In the genomic region with DNA sequence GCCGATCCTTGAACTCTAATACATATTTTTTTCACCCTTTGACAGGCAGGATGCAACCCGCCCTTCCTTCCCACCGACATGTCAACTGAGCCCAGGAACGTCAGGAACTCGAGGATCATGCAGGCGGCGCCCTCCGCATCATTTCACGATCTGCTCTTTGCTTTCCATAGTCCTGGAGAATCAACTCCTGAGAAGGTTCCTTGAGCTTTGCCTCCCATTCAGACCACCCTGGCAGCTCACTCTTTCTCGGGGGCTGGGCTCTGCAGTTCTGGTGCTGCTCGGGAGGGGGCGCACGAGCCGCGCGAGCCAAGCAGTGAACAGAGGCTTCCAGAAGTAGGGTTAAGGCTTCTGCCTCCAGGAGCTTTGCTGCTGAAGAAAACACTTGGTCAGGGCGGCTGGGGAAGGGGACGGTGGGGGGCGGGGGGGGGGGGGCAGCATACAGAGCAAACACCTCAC, we compare ENCODE assay signal across 9 mouse cellular contexts. TPM values are rescaled to one million over a fixed set of nuclear protein-coding genes. Genes with fewer than 3 reads are reported as not detected.
DNase-seq lines count a peak whose midpoint lies in the region; ATAC-seq and TF ChIP-seq lines count a peak whose summit lies in the region.
"Had no signal": no experiment of that assay in that cellular context is flagged by ENCODE, and none has a peak within 500 bp of the region (broad histone marks: within the 10 kb centered on the region; RNA-seq: fewer than 3 reads in every experiment).

No protein-coding gene starts in this region.

- peak; percentile 26 for DNase-seq in G1E (ENCODE audit: low spot score)
- peak; percentile 10 for DNase-seq in cerebellum, adult 9-11 months
- DNase-seq in frontal cortex, postnatal 25 days (ENCODE audit: low spot score in 2 of 2): peak; percentile 56 to 70
- DNase-seq in layer of hippocampus, postnatal 25 days (ENCODE audit: extremely low spot score in 1 of 2, low spot score in 1 of 2): peak; percentile 67 to 83
- DNase-seq in lung, postnatal 14 days: peak; percentile 81
- peak; percentile 82 for DNase-seq in ovary, postnatal 36 days (ENCODE audit: low spot score)
- DNase-seq in thymus, postnatal 14 days: peak; percentile 85

- no peak overlapping the region for H3K9ac ChIP-seq in hindbrain, embryonic 12.5 days

- WGBS in hindbrain, embryonic 12.5 days: 8% methylated on average over 18 of the region's 19 CpGs

- ATAC-seq in G1E (ENCODE audit: extremely low read depth, insufficient number of reproducible peaks, low FRiP score, poor library complexity, severe bottlenecking): no peak
- ATAC-seq in hindbrain, embryonic 12.5 days (ENCODE audit: low FRiP score): peak; percentile 83

- H3K27ac ChIP-seq in hindbrain, embryonic 12.5 days: no peak overlapping the region

- H3K4me1 ChIP-seq in G1E (ENCODE audit: insufficient read depth, low read depth, low read length): peaks cover 3% of the 10 kb centered on the region; the same call in 1 of the 2 replicates
- H3K4me1 ChIP-seq in hindbrain, embryonic 12.5 days: peaks cover 6% of the 10 kb centered on the region; the same call in 1 of the 2 replicates

- peak; percentile 56 for TF ChIP-seq CTCF in G1E (IDR thresholded peaks at IDR 0.05; ENCODE audit: low read depth, low read length)

- no peak overlapping the region for H3K4me3 ChIP-seq in G1E (ENCODE audit: low read depth, low read length)
- peak overlapping the region; percentile 7; the same call in 1 of the 2 replicates for H3K4me3 ChIP-seq in hindbrain, embryonic 12.5 days

- H3K4me2 ChIP-seq in hindbrain, embryonic 12.5 days (replicated peaks): peak overlapping the region; percentile 43

- 0 out of 2 replicates have a peak, but pooled peaks cover 3% of the 10 kb centered on the region for H3K27me3 ChIP-seq in G1E (ENCODE audit: insufficient read depth, low read length)
- no peaks in the 10 kb centered on the region for H3K27me3 ChIP-seq in hindbrain, embryonic 12.5 days

- H3K36me3 ChIP-seq in G1E (replicated peaks): no peaks in the 10 kb centered on the region
- no peaks in the 10 kb centered on the region for H3K36me3 ChIP-seq in hindbrain, embryonic 12.5 days

- no peaks in the 10 kb centered on the region for H3K9me3 ChIP-seq in G1E (replicated peaks)
- no peaks in the 10 kb centered on the region for H3K9me3 ChIP-seq in hindbrain, embryonic 12.5 days (replicated peaks)

RNA-seq across cellular contexts. Expression of gene Msgn1, which starts 12.6 kb away (rescaled TPM):
- total RNA-seq in G1E (2014; fragmentation: Nextera tagmentation) (not detected in 2 replicates), G1E (2017) (not detected in 2 replicates)
- polyA plus RNA-seq in G1E (2012): not detected in 2 replicates
- not detected in 2 replicates for polyA plus RNA-seq in hindbrain, embryonic 12.5 days (2016; fragmentation: Nextera tagmentation; extraction: Ambion mirVana)
- not detected for total RNA-seq in layer of hippocampus, postnatal 25 days (2021)
- polyA plus RNA-seq: gonadal fat pad, adult 2 months had no signal

RNA-seq across cellular contexts. Expression of gene Kcns3, which starts 45.3 kb away (rescaled TPM):
- total RNA-seq in G1E (2014; fragmentation: Nextera tagmentation): not detected in 2 replicates
- 0.11 and 0.12 TPM in 2 replicates for total RNA-seq in G1E (2017)
- 0.07 and 0.08 TPM in 2 replicates for polyA plus RNA-seq in G1E (2012)
- 0.79 and 0.98 TPM in 2 replicates for polyA plus RNA-seq in hindbrain, embryonic 12.5 days (2016; fragmentation: Nextera tagmentation; extraction: Ambion mirVana)
- 10 to 100 TPM; 10.4 to 11.5 TPM for total RNA-seq in layer of hippocampus, postnatal 25 days (2021)

Comparison
In these comparisons a context has a peak if more than half of its experiments do, and no peak if none do; other contexts are left out.
1. DNase-seq: peak in every context shown above with its lines; median percentile 85 in thymus, postnatal 14 days; 82 in ovary, postnatal 36 days; 81 in lung, postnatal 14 days; 75 in layer of hippocampus, postnatal 25 days; 63 in frontal cortex, postnatal 25 days; 26 in G1E; 10 in cerebellum, adult 9-11 months.
2. RNA of gene Kcns3, which starts 45.3 kb away (total RNA-seq): 10.4 to 11.5 TPM in layer of hippocampus, postnatal 25 days; 0.11 to 0.12 TPM in G1E; every median in the first group is over 10 times any median in the second.